Mouse (Mus musculus) bone marrow macrophage, adult 2 months (primary cell): ENCODE measurements around the gene Pold4.

Experiments used
- CTCF ChIP-seq: IDR thresholded peaks from 2 replicates; pipeline ENCODE4 v1.5.1; 2012; ENCODE audit warnings: low read depth, mild to moderate bottlenecking, low read length, moderate library complexity
- POLR2A ChIP-seq: IDR thresholded peaks from 2 replicates; pipeline ENCODE4 v1.6.1; 2012; ENCODE audit warnings: mild to moderate bottlenecking, low read depth, low read length, borderline replicate concordance

DNA sequence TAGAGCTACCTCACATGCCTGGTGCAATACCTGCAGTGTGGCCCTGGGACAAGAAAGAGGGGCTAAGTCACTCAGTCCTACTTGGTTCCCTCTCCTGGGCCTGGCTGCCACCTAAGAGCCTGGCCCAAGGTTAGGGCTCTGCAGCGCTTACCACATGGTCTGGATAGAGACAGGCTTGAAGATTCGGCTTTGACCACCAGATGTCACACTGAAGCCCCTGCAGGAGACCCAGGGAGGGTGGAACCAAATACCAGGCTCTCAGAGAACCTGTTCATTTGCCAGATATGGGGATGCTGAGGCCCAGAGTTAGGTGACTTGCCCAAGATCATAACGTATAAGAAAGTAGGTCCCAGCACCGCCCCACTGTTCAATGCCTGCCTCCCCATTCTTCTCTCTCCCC is 34.3 kb downstream of the Pold4 start:
- TF ChIP-seq POLR2A: no peak
- no peak for TF ChIP-seq CTCF
